Mouse (Mus musculus) large intestine, adult 2 months (tissue): ENCODE measurements around the gene Plcb3. TPM values are rescaled to one million over a fixed set of nuclear protein-coding genes. Genes with fewer than 3 reads are reported as not detected.
"Not testable (repeated sequence)": the region's sequence is repeated elsewhere in the genome, so short reads cannot be mapped to it uniquely, and the experiment has no call there.

Experiments used
- DNase-seq: peaks from one replicate; pipeline ENCODE4 v3.0.0-alpha.2; 2012; ENCODE audit warnings: low read depth, low spot score
- WGBS: fragments of 180-500 bp; shearing (Covaris S2); methylation state at CpG from one replicate; pipeline ENCODE4 v1.1.7; 2018; 5-methylcytosine and 5-hydroxymethylcytosine counted together
- polyA plus RNA-seq: library from polyadenylated mRNA; depleted of rRNA; stranded (reverse); fragments of >200 nt; gene quantifications from 2 replicates; pipeline ENCODE4 v1.2.3, GENCODE M21; 2012

Plcb3 gene
- polyA plus RNA-seq, 1 experiment = 383 TPM

DNA sequence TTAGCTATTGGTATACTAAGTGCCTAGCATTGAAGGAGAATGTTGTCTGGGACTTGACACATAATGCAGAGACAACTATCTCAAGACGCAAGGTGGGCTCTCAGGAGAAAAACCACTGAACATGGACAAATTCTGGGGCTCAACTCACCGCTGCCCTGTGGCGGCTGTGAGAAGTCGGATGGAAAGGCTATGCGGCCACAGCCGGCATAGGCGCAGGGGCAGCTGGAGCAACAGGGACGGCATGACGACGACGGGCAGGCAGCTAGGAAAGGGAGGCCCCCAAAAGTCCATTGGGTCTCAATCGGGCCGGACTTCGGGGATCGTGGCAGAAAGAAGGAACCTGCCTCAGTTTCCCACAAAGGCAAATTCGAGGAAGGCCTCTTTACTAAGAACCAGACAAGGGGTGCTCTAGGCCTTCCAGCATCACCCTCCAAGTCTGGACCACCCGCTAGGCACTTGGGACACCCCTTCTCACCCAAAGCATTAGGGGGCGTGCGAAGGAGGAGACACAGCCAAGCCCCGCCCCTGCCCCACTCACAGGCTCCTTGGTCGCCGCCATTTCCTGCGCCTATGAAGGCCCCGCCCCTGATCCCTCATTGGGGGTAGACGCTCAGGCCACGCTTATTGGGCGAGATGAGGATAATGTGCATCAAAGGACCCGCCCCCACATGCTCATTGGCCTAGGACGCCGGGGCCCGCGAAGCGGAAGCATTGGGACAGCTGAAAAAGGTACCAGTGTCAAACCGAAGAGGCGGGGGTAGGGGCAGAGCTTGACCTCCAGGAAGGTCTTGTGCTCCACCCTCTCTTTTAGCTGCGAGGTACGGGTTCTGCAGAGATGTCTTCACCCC is 16.0 kb upstream of the Plcb3 start, which contains the start of gene Dnajc4:
Gene Dnajc4 (minus strand): TSS at position 562 of the 848 bp plus-strand sequence.
- peak; percentile 96 for DNase-seq
- WGBS = under 1% methylated on average over 37 of the region's 37 CpGs

DNA sequence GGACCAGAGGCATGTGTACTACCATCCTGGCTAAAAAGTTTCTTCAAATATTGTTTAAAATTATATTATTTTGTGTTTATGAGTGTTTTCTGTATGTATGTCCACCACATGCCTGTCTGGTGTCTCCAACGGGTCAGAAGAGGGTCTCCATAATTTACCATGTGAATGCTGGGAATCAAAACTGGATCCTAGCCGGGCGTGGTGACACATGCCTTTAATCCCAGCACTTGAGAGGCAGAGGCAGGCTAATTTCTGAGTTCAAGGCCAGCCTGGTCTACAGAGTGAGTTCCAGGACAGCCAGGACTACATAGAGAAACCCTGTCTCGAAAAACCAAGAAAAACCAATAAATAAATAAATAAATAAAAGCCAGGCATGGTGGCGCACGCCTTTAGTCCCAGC is 14.9 kb upstream of the Plcb3 start:
- not testable (repeated sequence) for DNase-seq
- WGBS = 91% methylated on average over 6 of the region's 6 CpGs

DNA sequence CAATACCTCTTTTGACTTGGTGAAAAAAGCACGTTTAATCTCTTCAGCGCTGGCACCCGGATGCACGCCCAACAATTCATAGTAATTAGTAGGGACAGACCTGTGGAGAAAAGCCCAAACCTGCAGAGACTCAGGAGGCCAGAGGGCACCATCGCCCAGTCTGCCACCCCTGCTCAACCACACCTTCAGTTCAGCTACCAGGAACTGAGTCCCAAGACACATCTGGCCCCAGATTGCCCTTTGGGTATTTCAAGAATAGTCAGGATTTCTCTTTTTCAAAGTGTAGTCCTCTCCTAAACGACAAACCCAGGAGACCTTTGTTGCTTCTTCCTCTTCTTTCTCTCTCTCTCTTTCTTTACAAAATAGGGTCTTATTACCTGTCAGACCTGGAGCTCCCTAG is 14.4 kb upstream of the Plcb3 start:
- 74% methylated on average over 6 of the region's 6 CpGs for whole genome bisulfite sequencing
- DNase-seq = no peak

DNA sequence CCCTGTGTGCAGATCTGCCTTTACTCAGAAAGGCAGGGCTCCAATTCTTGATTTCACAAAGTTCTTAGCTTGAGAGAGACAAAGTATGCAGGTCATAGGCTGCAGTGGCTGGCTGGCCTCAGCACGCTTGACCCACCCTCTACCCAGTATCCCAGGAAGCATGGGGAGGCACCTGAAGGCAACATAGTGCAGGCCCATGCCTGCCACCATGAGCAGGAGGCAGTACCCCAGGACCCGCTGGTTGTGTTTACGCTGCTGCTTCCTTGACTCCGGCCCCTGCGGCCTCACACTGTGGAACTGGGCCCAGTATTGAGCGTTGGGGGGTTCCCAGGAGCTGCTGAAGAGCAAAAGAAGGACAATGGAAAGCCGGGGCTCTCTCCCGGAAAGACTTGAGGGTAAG is 13.0 kb upstream of the Plcb3 start:
- DNase-seq = no peak
- 92% methylated on average over 8 of the region's 8 CpGs for WGBS

DNA sequence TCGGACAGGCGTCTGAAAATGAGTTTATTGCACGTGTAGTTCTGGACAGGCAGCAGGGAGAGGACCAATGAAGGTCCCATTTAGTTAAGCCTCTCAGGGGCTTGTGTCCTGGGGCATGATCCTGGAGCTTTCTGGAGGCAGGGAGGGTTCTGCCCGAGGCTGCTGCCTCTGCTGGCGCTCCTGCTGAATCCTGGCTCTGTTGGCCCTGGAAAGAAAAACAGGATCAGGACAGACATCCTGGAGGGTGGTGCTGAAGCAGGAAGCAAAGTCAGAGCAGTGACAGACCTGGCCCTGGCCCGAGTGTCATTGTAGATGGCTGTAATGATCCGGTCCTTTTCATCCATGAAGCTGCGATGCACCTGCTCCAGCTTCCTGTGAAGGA is 11.6 kb upstream of the Plcb3 start:
- WGBS = 2% methylated on average over 8 of the region's 8 CpGs
- no peak for DNase-seq

DNA sequence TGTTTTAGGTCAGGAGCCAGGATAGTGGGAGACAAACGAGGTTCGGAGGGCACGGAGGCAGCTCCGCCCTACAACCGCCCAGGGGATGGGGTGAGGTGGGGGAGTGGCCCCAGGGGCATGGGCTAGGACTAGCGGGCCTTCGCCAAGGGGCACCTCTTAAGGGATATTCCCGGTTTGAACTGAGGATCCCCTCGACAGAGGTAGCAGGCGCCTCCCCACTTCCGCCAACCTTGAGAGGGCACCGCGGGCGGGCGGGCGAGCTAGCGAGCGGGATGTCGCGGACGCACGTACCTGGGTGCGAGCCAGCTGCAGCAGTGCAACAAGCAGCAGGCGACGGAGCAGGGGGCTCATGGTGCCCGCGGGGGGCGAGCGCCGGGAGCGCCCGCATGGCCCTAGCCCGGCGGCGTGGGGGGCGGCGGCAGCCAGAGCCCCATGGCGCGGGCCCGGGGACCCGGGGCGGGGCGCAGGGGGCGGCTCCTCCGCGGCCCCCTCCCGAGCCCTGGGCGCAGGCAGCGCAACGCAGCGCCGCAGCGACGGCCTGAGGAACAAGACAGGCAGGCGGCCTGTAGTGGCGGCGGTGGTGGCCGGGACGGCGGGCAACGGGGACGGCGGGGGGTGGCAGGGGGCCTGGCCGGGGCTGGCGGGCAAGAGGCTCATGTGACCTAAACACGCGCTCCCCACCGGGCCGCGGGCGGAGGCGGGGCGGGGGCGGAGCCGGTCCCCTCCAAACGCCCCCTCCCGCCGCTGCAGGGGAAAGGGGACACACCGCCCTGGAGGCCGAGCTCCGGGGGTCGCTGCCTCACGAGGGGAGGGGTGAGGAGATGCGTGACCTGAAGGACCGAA is 11.0 kb upstream of the Plcb3 start, which contains the start of gene Vegfb:
Gene Vegfb (minus strand): TSS at position 591 of the 843 bp plus-strand sequence.
- WGBS = 2% methylated on average over 82 of the region's 85 CpGs
- DNase-seq = no peak

DNA sequence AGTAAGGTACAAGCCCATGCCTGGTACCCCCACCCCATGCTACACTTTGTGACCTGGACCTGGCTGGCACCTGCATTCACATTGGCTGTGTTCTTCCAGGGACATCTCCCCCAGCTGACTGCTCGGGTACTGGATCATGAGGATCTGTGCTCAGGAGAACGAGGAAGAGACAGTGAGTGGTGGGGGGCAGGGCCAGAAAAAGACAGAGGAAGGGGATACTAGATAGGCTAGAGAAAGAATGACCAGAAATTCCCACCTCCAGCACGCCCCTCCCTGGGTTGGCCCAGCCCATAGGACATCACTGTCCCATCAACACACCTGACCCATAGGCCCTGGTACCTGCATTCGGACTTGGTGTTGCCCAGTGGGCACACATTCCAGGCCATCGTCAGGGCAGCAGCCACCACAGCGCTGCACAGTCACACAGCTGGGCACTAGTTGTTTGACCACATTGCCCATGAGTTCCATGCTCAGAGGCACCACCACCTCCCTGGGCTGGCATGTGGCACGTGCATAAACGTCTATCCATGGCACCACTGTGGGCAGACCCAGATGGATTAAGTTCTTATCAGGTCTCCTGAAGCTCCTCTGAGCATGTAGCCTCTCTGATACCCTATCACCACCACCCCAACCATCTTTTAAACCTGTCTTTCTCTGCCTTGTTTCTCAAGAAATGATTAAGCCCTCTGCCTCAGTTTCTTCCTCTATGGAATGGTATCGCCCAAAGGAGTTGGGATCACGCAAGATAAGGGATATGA is 9.9 kb upstream of the Plcb3 start:
- DNase-seq = no peak
- 75% methylated on average over 10 of the region's 10 CpGs for WGBS

DNA sequence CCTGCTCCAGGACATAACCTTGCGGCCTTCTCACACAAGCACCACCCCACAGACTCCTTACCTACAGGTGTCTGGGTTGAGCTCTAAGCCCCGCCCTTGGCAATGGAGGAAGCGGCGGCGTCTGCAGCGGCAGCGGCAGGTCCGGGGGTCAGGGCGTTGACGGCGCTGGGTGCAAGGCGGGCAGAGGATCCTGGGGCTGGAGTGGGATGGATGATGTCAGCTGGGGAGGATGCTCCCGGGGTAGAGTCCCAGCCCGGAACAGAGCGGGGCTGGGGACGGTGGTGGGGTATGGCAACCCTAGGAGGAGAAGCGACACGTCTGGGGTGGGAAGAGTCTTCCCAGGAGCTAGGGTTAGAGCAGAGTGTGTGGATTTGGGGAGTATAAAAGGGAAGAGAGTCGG is 9.0 kb upstream of the Plcb3 start:
- 63% methylated on average over 19 of the region's 19 CpGs for WGBS
- no peak for DNase-seq

DNA sequence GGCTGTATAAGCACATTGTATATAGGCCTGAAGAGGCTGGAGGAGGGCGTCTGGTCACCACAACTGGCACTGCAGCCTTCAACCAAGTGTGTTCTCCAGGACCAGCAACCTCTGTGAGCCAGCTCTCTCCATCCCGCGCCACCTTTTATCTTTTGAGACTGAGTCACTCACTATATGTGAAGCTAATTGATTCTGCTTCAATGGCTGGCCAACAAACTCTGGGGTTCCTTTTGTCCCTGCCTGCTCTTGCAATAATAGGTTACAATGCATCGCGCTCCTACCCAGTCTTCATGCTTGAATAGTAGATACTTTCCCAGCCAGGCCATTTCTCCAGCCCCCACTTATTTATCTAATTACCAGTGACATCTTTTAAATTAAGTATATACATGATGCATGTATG is 7.4 kb upstream of the Plcb3 start:
- DNase-seq = no peak
- WGBS = 99% methylated on average over 5 of the region's 5 CpGs

DNA sequence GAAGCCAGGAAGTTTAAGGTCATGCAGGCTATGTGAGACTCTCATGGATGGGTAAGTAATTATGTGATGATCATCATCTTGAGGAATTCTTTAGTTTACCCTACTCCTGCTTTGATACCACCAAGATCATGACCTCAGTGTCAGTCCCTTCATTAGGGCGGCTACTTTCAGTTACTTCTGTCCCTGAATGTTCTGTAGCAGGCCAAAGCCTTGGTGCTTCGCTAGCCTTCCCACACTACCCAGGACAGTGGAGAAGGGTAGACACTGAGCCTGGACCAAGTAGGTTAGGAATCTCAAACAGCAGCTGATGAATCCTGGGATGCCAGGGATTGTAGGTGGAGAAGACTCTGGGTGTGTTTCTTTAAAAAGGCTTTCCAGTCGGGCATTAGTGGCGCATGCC is 5.2 kb upstream of the Plcb3 start:
- 79% methylated on average over 4 of the region's 4 CpGs for WGBS
- no peak for DNase-seq

DNA sequence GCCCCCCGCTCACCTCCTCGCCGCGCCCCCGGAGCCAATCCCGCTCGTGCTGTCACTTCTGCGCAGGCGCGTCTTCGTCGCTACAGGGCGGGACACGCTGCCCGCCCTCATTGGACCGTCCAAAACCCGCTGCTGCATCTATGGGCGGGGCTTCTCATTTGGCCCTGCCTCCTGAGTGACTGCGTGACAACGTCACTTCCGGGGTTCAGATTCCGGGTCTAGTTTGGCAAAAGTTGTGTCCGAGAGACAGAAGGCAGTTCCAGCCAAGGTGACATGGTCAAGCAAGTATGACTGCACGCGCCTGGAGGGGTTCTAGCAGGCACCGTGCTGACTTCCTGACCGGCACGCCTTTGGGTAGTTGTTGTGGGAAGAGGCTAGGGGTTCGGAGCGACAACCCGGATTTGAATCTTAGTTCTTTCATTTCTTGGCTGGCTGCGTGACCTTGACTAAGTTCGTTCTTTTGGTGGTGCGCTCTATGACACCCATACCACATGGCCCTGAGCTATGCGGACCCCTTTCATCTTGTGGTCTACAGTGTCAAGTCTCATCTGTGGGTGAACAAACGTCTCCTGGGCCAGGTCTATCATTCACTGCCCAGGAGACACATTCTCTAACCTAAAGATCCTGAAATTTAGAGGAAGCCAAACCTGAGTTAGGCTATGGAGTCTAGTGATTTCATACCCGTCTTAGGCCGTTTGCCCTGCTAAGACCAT is 4.3 kb upstream of the Plcb3 start, which contains the start of gene Fkbp2:
Gene Fkbp2 (minus strand): TSS at position 121 of the 713 bp plus-strand sequence.
- DNase-seq = peak; percentile 98
- WGBS = 1% methylated on average over 38 of the region's 38 CpGs

DNA sequence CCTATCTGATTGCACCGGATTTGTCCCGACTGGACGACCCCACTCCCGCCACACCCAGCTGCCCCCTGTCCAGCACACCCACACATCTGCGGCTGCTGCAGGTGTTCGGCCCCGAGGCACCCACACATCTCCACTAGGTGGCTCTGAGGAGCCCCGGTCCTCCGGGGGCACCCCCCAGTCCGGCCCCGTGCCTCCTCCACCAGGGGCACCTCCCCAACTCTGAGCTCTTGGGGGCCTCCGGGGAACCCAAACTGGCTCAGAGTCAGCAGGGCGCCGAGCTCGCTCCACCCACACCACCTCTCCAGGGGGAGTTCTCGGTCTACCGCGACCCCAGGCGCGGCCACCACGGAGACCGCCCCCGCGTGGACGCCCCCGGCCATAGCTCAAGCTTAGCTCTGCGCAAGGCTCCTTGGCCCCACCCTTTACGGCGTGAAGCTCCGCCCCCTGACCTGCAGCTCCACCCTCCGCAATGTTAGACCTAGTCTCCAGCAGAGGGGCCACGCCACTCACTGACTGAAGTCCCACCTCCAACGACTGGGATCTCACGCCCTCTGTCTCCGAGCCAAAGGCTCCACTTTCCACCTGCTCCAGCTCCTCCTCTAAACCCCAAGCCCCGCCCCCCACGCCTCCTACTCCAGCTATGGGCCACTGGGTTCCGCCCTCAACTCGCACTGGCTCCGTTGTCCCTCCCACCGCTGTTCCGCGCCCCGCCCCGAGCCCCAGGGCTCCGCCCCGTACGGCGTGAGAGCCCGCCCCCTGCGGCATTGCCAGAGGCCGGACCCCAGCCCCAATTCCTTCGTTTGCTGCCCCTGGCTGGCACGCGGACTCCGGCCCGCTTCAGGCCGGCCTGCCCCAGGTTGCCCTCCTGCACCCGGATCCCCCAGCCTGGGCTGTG is 3.5 kb upstream of the Plcb3 start:
- peak; percentile 98 for DNase-seq
- WGBS = 1% methylated on average over 59 of the region's 59 CpGs

DNA sequence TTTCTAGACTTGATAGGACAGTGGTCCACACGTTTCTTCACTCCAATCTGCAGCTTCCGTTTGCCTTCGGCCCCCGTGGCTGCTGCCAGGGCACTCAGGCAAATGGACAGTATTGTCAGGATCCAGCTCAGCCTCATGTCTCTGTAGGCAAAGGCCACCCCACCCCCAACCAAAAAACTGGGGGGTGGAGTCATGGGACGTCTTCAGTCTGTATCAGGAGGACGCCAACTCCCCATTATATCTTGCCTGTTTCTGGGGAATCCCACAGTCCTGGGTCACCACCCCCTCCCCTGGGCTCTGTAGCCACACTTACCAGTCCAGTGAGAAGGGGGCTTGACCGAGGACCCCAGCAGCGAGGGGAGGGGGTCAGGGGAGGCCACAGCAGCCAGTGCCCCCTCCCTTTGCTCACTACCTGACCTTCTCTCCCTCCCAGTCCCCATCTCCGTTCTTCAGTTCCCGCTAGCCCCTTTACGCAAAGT is 2.8 kb upstream of the Plcb3 start:
- 13% methylated on average over 11 of the region's 11 CpGs for WGBS
- no peak for DNase-seq

DNA sequence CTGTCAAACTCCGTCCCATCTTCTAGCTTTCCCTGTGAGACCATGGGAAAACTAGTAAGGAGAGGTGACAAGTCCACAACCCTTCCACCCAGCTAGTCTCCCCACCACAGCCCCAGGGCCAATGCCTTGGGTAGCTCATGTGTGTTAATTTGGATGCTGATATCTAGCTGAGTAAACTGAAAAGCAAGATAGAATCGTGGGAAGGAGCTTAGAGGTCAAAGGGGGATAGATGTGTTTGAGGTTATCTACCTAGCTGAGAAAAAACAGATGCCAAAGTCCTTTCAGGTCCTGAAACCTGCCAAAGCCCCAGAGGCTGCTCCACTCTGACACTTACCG is 2.3 kb upstream of the Plcb3 start:
- WGBS = 37% methylated on average over 3 of the region's 3 CpGs
- DNase-seq = no peak

DNA sequence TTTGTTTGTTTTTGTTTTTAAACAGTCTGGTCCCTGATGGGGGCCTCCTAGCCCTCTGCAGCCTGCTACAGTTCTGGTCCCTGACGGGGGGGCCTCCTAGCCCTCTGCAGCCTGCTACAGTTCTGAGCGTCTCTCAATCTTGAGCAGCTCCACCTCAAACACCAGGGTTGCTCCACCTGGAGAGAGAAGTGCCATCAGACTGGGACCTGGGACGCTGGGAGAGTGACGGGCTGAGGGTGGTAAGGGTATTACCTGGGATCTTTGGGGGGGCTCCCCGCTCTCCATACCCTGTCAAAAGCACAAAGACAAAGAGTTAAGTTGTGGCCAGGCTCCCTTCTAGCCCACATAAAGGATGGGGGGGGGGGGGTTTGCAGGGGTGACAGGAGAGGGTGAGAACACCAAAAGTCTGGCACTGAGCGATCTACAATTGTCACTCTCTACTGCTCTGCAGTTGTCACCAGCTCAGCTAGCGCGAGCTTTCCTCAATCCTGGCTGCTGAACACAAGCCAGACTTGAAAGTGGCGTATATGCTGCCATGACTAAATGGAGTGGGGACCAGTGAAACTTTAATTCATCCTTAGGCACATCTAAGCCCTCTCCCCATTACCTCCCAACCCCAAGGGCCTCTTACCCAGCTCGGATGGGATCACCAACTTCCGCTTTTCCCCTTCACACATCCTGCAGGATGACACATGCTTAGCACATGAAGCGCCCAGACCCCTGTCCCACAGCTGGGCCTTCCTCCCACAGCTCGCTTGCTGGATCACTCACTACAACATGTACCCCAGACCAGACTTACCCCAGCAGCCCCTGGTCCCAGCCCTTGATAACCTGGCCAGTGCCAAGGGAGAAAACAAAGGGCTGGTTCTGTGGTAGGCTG is 1.7 kb upstream of the Plcb3 start:
- no peak for DNase-seq
- WGBS = 81% methylated on average over 13 of the region's 13 CpGs

DNA sequence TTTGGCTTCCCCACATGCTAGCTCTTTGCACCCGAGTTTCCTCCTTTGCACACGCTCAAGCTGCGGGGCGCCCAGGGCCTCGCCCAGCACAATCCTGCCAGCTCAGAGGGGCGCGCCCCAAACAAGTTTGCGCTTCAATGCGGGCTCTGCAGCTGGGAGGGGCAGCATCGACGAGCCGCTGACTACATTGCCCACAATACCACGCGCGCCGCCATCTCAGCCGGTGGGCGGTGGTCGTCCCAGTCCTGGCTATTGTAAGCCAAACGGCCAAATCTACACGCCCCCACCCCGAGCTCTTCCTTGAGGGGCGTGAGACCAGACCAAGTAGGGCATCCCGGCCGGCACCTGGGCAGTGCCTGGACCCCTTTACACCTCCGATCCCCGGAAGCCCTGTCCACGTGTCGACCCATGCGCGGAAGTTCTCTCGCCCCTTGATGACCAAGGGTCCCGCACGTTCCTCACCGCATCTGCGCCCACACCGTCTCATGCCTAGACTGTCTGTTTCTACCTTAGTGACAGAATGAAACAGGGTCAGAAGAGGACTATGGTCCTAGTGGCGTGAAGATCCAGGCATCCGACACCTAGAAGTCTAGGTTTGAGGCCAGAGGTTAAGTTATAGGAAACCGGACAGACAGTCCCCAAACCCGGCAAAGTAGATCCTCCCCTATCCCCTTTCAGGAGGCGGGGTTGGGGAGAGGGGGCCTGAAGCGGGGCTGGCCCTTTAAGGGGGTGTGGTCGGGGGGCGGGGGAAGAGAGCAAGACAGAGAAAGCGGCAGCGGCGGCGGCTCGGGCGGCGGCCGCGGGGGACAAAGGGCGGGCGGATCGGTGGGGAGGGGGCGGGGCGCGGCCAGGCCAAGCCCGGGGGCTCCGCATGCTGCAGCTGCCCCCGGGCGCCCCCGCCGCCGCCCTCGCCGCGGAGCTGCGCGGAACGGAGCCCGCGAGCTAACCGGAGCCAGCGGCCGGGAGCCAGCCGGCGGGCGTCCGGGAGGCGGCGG is 1.8 kb downstream of the Plcb3 start, which contains the start of gene Ppp1r14b:
Gene Ppp1r14b (plus strand): TSS at position 758 of the 995 bp plus-strand sequence.
- no peak for DNase-seq
- WGBS = under 1% methylated on average over 74 of the region's 84 CpGs
